Mouse (Mus musculus) G1E (cell line): Measurements from ENCODE around the gene Slc25a47.

Experiments
- CTCF ChIP-seq: IDR thresholded peaks from 2 replicates; pipeline ENCODE4 v1.5.1; 2012; ENCODE audit warnings: low read depth, low read length, inconsistent platforms, mixed read lengths
- GATA1 ChIP-seq: IDR thresholded peaks from 2 replicates; pipeline ENCODE4 v1.6.1; 2012; ENCODE audit warnings: borderline replicate concordance, low read length, inconsistent platforms, mixed read lengths

- TF ChIP-seq CTCF (no peak), GATA1 (no peak)
These were observed 3.7 kb upstream of the Slc25a47 start for GRCm38 (mm10) chr12:108831966-108832643.
